Mouse (Mus musculus) megakaryocyte, embryonic 14.5 days (primary cell): ENCODE data around the gene Cks2.

Experiments used
- FLI1 ChIP-seq: IDR thresholded peaks from 2 replicates; pipeline ENCODE4 v1.6.1; 2012; ENCODE audit warnings: low read length, inconsistent platforms, mixed read lengths
- GATA1 ChIP-seq: IDR thresholded peaks from 3 replicates; pipeline ENCODE4 v1.6.1; 2012; ENCODE audit warnings: mixed read lengths, low read length, inconsistent platforms, borderline replicate concordance

DNA sequence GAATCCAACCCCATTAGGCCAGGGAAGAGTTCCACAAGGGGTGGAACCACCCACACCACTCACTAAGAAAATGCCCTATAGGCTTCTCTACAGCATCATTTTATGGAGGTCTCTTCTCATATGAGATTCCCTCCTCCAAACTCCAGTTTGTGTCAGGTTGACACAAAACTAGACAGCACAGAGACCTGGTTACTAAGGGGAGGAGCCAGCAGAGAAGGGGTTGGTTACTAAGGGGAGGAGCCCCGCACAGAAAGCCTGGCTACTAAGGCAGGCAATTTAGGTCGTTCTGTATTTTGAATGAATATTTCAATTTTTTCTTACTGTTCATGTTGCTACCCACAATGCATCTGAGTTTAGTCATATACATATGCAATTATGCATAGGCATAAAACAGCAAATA, 21.4 kb upstream of the Cks2 start:
- TF ChIP-seq GATA1 (no peak), FLI1 (no peak)
